Mouse (Mus musculus): ENCODE data around the gene Mrpl21. TPM values are rescaled to one million over a fixed set of nuclear protein-coding genes. Genes with fewer than 3 reads are reported as not detected.
A peak's percentile ranks its signal among the peaks of the same experiment; 100 is the strongest.

Mrpl21 gene
- total RNA-seq, 2 experiments from 2014 or later: 91.3 to 97.5 TPM

GRCm38 (mm10) chr19:3295245-3295644 is 12.5 kb downstream of the Mrpl21 start:
- no peak for ATAC-seq (replicated peaks; ENCODE audit: poor library complexity, severe bottlenecking)

GRCm38 (mm10) chr19:3297034-3297433 is 14.3 kb downstream of the Mrpl21 start:
- no peak for ATAC-seq (replicated peaks; ENCODE audit: poor library complexity, severe bottlenecking)

GRCm38 (mm10) chr19:3297775-3298174 is 15.1 kb downstream of the Mrpl21 start:
- ATAC-seq (replicated peaks; ENCODE audit: poor library complexity, severe bottlenecking): no peak

- peak; percentile 96 for ATAC-seq (replicated peaks; ENCODE audit: poor library complexity, severe bottlenecking)
These were observed 21.3 kb downstream of the Mrpl21 start for GRCm38 (mm10) chr19:3304017-3304416.

GRCm38 (mm10) chr19:3307175-3307949 is 24.7 kb downstream of the Mrpl21 start:
- ATAC-seq (replicated peaks; ENCODE audit: poor library complexity, severe bottlenecking): no peak

- no peak for ATAC-seq (replicated peaks; ENCODE audit: poor library complexity, severe bottlenecking)
These were observed 36.6 kb downstream of the Mrpl21 start for GRCm38 (mm10) chr19:3319341-3319740.

- no peak for ATAC-seq (replicated peaks; ENCODE audit: poor library complexity, severe bottlenecking)
These were observed 37.4 kb downstream of the Mrpl21 start for GRCm38 (mm10) chr19:3320086-3320485.

- no peak for ATAC-seq (replicated peaks; ENCODE audit: poor library complexity, severe bottlenecking)
These were observed 38.1 kb downstream of the Mrpl21 start for GRCm38 (mm10) chr19:3320801-3321200.

GRCm38 (mm10) chr19:3321617-3322016 is 38.9 kb downstream of the Mrpl21 start:
- ATAC-seq (replicated peaks; ENCODE audit: poor library complexity, severe bottlenecking): peak; percentile 51

GRCm38 (mm10) chr19:3322261-3322969 is 39.7 kb downstream of the Mrpl21 start, which contains the start of gene Cpt1a:
Cpt1a (plus strand) TSS chr19:3322334.
- ATAC-seq (replicated peaks; ENCODE audit: poor library complexity, severe bottlenecking): peak; percentile 25

GRCm38 (mm10) chr19:3323201-3323621 is 40.5 kb downstream of the Mrpl21 start:
- ATAC-seq (replicated peaks; ENCODE audit: poor library complexity, severe bottlenecking): peak; percentile 44

- no peak for ATAC-seq (replicated peaks; ENCODE audit: poor library complexity, severe bottlenecking)
These were observed 41.1 kb downstream of the Mrpl21 start for GRCm38 (mm10) chr19:3323753-3324270.

- no peak for ATAC-seq (replicated peaks; ENCODE audit: poor library complexity, severe bottlenecking)
These were observed 41.6 kb downstream of the Mrpl21 start for GRCm38 (mm10) chr19:3324271-3324811.

GRCm38 (mm10) chr19:3324931-3325711 is 42.4 kb downstream of the Mrpl21 start:
- ATAC-seq (replicated peaks; ENCODE audit: poor library complexity, severe bottlenecking): peak; percentile 42

- ATAC-seq (replicated peaks; ENCODE audit: poor library complexity, severe bottlenecking): no peak
These were observed 43.2 kb downstream of the Mrpl21 start for GRCm38 (mm10) chr19:3325771-3326478.

- no peak for ATAC-seq (replicated peaks; ENCODE audit: poor library complexity, severe bottlenecking)
These were observed 43.9 kb downstream of the Mrpl21 start for GRCm38 (mm10) chr19:3326479-3327047.

GRCm38 (mm10) chr19:3333247-3333646 is 50.5 kb downstream of the Mrpl21 start:
- ATAC-seq (replicated peaks; ENCODE audit: poor library complexity, severe bottlenecking): peak; percentile 45

GRCm38 (mm10) chr19:3333694-3334515 is 51.2 kb downstream of the Mrpl21 start:
- peak; percentile 85 for ATAC-seq (replicated peaks; ENCODE audit: poor library complexity, severe bottlenecking)

Measured in granulocyte monocyte progenitor cell, adult 5-6 weeks (primary cell).